Mouse (Mus musculus) mouse trophoblast stem cell (cell line): ENCODE results near the gene Mdh1.

Experiments
- in situ Hi-C, 2 experiments: fragments of 300-500 bp; cut with MseI, MboI; formaldehyde crosslinking; loops; 2 replicates in 1 of 2; 3 replicates in 1 of 2; pipeline ENCODE4 v1.15.1; 2025

Mdh1 gene

DNA sequence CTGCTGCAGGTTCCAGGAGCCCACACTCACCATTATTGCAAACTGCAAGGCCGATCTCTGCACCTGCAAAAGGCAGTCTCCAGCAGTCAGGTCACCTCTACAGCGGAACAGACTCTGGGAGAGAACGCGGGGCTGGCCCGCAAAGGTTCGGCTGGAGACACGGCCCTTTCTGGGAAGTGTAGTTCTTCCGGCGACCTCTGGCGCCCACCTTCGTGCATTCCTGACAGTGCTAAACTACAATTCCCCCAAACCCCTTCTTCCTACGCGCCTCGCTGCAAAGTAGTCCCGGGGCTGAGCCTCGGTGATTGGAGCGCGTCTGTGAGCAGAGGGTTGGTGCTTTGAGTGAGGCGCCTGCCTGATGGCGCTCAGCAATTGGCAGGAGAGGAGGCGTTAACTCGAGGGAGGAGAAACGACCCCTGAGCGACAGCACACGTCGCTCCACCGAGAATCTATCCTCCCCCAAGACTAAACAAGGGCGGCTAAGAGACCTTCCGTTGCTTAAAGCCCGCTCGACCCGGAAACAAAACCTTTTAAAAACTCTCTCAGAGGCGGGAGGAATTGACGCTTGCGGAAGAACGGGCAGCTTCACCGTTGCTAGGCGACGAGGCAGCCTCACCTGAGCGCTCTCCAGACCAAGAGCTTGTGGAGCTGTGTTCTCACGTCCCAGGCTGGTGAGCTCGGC, at the start of gene Mdh1, which contains the start of gene Wdpcp:
Gene Mdh1, minus strand, starts transcription at position 668 of the 682 bp plus-strand sequence.
Gene Wdpcp, plus strand, starts transcription at position 536 of the 682 bp plus-strand sequence.
- in situ Hi-C loops = no loop called here

DNA sequence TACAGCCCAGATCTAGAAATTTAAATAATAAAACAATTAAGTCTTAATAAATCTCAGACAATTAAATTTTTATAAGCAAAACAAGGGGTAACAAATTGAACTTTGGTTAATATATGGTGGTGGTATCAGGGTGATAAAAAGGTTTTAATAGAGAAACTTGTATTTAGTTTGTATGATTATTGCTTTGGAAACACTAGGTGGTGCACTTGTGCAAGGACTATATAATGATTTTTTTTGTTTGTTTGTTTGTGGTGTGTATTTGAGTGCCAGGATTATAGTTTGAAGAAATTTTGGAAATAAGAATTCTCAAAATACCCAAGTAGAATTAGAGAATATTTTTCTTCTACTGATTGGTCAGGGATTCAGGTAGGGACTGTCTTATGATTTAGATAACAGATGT, 43.7 kb upstream of the Mdh1 start:
- in situ Hi-C loops = no loop called here

DNA sequence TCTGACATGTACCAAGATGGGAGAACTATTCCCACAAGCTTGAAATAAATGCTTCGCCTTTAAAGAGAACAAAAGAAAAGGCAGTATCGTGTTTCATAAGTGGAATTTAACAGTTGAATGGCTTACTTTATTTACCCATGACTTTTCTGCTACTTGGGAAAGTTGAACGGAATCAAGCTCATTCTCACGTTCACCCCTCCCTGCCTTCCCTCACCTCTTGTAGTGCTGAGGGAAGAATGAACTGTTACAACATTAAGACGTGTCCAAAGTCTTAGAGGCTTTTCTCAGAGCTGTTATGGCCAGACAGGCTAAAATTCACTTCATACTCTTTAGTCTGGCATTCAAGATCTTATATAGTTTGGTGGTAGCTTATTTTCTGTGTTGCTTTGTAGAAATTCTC, 30.3 kb upstream of the Mdh1 start:
- in situ Hi-C loops = no loop called here

DNA sequence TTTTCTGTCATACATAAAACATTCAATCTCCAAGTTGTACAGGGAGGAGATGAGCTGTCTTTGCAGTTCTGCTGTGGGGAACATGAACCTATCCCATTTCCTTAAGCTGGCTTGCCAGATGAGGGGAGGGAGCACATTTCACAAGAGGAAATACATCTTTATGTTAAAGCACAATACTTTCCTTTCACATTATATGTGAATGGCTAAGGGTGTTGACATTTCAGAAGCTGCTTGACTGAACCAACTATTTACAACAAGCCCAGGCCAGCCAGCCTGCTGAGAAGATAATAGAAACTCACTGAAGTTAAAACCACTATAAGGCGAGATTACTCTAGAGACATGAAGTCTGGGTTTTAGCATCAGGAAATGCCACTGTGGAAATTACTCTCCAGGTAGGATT, 11.1 kb upstream of the Mdh1 start:
- in situ Hi-C loops = no loop called here

DNA sequence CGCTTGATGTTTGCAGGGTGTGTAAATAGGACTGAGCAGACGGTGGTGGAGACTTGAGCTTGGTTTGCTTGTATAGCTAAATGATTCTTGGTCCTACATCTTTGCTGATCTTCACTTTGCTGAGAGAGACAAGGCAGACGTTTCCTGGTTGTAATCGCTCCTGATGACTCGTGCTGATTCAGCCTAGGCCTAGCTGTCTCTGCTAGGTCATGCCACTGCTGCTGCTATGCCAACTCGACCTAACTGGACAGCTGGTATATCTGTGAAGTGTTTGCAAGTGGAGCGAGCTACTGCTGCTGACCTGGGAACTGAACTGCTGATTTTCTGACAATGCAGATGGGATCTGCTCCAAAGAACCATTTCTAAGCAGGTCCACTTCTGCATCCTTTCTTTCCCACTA, 9.3 kb upstream of the Mdh1 start:
- in situ Hi-C loops = no loop called here

DNA sequence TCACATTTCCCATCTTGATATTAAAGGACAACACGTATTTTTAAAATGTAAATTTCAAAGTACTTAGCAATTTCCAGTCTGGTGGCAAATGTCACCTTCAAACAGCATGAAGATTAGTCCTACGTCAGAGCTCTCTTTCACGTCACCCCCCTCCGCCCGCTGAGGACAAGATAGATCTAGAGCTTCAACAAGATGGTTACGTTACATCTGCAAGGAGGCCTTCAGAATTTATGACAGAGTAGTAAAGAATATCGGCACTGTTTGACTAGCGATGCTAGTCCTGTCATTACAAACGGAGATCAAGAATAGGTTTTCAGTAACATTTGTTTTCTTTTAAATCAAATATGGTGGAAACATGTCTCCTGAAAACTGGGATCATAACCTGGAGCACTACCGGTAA, 1.2 kb downstream of the Mdh1 start:
- in situ Hi-C loops = no loop called here

DNA sequence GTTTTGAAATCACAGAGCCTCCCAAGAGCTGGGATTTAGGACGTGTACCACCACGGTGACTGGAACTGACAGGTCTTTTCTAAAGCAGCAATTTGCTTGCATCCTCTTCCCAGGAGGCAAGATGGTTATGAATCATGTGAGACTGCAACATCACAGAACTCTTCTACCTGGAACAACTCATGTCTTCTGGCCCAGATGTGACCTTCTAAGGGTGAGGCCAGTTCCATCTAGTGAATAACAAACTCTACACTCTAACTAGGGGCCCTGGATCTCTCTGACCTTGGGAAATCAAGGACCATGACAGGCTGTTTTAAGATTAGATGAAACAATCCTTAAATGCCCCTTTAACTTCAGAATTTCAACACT, 2.1 kb downstream of the Mdh1 start:
- in situ Hi-C loops = no loop called here

DNA sequence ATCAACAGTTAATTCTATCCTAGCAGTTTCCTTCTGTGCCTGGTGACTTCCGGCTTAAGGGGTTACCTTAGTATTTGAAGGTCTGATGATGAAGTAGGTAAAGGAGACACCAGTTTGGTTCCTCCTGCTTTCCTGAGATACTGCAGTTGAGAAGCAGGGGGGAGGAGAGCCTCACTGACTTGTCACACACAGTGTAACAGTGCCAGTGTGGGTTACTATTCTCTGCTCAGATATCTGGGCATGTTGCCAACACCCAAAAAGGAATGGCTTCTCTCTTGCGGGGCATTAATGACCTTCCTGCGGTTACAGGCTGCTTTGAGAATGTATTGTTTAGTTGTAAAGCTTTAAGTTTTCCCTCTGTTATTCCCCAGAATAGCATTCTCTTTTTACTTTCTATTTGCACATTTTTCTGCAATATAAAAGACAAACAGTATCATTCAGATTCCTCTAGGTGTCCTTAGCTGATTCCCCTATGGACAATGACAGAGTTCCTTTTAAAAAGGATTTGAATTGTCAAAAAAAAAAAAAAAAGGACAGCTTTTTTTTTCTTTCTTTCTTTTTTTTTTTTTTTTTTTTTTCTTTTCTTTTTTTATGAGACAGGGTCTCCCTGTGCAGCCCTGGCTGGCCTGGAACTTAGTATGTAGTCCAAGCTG, 2.6 kb downstream of the Mdh1 start:
- in situ Hi-C loops = no loop called here

DNA sequence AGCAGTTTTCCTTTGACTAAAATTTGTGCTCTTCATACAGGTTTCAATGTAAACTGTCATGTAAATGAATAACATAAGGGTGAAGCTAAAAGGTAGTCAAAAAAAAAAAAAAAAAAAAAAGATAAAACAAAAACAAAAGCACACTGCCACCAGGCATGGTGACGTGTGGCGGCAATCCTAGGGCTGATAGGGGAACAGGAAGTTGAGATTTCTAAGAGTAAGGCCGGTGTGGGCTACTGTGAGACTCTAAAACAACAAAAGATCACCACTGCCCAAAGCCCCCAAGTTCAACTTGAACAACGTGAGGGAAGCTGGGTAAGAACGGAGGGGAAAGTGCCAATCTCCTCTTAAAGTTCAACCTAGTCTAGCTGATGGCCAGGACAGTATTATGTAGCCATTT, 3.2 kb downstream of the Mdh1 start:
- in situ Hi-C loops = no loop called here

DNA sequence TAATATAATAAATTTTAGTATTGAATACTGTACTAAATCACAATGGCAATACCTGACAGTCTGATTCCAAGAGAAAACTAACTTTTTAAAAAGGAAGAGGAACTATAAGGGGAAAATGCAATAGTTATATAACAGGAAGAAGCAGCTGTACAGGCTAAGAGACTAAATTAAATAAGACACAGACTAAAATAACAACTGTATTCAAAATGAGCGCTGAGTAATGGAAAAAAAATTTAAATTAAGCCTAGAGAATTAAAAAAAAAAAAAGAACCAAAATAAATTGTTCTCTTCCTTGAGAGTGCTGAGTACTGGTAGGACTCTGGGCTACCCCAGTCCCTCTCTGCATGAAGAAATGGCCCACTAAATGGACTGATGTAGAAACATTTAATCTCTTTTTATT, 4.4 kb downstream of the Mdh1 start:
- in situ Hi-C loops = no loop called here

DNA sequence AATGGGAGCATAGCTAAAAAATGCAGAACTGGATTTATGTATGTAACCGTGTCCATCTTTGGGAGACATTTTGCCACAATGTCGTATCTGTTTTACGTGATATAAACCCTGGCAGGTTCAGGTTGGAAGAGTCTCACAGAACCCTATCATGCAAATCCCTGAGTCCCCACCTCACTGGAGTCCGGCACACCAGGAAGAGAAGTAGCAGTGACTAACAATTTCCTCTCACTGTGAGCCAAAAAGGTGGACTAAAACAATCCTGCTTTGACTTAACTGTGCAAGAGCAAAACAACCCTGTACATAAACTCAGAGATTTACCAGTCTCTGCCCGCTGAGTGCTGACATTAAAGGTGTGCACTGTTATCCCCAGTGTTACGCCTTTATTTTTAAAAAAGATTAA, 5.2 kb downstream of the Mdh1 start:
- in situ Hi-C loops = no loop called here

DNA sequence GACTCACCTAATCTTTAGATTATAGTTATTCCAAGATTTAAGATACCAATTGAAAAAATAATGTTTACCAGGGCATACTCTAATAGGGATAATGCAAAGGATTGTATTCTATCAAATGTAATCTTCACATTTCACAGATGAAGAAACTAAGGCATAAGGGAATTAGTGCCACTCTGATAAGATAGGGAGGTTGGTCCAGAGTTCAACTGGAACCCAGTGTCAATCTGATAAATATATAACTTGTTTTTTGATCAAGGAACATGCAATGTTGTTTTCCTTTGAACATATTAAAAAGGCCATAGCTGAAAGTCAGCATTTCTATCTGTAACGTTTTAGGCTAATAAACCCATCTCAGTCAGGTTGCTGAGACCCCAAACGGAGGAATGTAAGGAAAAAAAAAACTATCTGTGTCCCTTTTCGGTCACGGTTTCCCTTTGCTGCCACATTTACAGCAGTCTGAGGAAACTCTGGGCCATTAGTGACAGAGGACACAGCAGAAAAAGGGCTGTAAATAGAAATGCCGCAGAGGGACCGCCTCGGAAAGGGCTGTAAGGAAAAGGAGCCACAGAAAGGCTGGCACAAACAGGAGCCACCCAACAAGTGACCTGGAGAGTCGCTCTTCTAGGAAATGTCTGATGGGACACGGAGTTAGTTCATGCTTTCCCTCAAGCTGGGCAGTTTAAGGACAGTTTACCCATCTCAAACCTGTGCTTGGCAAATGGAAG, 7.3 kb downstream of the Mdh1 start:
- in situ Hi-C loops = no loop called here

DNA sequence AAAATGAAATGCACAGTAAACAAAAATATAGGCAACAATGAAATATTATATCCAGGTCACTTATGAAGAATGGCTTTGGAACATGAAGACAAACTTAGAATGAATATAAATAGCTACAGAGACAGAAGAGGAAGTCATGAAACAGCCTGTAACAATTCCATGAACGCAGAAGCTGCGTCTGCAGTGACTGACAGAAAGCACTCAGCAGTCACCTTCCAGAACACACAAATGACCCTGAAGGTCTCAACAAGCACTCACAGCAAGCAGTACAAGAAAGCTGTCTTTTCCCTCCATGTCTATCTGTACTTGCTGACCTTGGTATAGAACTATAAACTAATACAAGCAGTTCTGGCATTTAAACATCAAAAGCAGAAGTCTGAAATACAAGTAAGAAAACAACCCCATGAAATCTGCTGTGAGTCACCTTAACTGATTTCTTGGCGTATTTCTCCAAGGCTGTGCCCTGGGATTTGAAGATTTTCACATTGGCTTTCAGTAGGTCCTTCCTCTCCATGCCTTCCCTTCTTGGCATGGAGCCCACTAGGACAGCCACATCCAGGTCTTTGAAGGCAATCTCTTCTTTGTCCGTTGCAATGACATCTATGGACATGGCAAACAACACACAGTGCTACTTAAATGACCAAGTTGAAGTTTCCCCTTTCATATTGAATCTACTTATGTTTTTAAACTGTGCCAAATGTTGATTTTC, 8.4 kb downstream of the Mdh1 start:
- in situ Hi-C loops = no loop called here

DNA sequence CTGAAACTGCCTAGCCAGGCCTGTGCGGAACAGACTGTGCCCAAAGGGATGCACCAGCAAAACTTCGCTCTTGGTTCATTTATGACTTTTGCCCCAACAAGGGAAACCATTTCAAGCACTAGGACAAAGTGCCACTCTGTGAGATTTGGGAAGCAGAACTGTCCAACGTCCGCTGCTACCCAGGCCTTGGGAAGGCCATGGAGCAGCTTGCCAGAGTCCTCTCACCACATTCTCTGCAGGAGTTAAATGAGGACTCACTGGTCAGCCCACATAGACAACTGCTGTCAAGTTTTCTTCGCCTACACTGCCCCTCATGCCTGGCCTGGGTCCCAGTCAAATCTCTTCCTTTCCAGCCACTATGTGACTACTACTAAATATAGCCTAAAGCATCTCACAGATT, 10.8 kb downstream of the Mdh1 start:
- in situ Hi-C loops = no loop called here

DNA sequence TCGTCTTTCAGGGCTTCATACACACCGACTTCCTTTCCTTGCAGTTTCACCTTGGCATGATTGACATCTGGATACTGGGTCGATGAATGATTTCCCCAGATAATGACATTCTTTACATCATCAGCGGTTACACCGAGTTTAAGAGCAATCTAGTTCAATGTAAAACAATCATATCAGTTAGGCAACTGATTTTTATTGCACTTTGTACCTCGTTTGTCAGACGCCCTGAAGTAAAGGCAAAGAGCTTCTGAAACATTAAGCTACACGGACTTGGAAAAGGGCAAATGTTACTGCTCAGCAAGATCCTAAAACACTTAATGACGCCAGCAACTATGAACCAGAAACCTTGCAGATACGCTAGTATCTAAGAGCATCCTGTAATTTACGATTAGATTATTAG, 12.4 kb downstream of the Mdh1 start:
- in situ Hi-C loops = no loop called here

DNA sequence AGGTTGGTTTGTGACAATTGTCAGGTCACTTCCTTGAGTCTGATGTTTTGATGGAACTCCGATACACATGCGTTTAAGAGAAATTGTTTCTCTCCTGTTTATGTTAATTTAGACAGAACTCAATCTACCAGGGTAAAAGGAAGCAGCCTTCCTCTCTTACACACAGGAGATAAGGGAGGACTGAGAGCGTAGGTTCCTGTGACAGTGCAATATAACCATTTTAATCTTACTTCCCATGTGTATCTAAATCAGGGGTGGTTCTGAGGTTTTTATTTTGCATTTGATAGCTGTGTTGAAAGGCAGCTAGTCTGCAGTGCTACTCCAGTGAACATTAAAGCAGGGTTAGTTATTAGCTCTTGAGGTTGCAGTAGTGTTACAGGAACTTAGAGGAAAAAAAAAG, 20.1 kb downstream of the Mdh1 start:
- in situ Hi-C loops = no loop called here

DNA sequence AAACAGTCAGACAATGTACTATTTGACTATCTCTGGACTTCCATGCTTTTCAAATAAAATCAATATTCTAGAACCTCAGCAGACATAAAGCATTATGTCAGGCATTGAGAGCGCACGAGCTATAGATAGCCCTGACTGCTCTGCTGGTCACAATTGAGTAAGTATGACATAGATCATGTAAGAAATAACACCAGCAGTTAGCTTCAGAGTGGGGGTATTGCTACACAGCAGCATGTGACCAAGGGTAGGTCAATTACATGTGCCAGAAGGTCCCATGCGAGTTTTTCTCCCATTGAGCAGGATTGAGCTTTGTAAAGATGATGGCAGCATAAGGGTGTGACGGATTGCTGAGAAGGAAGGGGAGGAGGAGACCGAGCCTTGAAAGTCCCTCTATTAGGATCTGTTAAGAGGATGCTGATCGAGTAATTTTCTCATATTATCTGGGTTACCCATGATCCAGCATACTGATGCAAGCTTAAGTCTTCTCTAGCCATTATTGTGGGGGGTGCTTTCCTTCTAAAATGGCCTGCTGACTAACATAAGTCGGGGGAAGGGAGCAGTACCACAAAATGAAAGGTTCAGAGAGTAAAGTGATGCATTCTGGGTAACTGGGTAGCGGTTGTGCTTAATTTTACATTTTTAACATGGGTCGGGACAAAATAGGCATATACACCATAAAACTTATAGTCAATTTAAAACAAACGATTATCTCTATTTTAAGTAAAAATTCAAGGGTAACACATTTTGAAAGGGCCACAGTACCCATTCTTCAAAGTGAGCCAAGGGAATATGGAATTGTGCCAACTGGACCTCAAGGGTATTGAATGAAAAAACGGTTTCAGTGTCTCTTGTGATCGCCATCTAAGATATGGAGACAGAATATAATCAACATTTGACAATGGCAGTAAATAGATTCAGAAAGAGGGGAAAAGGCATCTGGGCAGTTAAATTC, 21.7 kb downstream of the Mdh1 start:
- in situ Hi-C loops = no loop called here

DNA sequence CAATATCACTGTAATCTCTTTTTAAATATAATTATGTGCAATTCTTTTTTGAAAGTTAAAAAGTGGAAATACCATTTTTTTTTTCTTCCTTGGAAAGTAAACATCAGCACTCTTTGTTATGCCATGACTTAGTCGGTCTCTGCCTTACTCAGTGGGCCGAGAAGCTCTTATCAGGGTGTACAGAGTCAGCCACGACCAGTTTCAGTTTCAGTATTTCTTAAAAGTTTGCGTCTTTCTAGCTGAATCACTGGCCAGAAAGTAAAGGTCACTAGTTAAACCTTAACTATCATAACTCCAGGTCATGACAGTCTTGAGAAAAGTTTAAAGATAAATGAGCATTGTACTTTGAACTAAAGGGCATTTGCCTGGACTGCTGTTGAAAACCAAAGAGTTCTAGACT, 22.4 kb downstream of the Mdh1 start:
- in situ Hi-C loops = no loop called here

DNA sequence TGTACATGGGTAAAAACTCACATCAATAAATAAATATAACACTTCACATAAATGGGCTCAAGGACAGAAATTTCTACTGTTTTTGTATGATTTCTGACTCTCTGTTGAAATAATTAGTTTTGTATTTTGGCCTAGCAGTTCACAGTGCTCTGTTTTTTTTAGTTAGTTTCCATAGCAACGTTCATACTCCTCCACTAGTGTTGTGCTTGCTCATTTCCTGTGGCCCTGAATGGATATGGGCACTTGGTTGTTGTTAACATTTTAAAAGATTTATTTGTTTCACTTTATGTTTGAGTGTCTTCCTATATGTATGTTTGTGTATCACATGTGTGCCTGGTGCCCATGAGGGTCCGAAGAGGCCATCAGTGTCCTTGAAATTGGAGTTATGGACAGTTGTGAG, 23.1 kb downstream of the Mdh1 start:
- in situ Hi-C loops = no loop called here

DNA sequence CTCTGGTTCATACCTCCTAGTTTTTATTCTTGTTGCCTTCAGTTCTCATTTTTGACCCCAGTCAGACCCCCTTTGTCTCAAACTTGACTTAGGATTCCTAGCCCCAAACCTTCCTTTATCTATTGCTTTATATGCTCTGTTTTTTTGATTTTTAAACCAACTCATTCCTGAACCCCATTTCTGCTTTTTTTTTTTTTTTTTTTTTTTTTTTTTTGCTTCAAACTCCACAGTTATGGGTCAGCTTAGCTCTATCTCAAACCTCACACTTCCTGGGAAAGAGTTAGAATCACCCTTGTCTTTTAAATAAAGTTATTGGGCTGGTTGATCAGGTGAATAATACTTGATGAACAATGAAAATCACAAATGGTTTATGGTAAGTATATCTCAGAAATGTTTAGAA, 24.6 kb downstream of the Mdh1 start:
- in situ Hi-C loops = no loop called here

DNA sequence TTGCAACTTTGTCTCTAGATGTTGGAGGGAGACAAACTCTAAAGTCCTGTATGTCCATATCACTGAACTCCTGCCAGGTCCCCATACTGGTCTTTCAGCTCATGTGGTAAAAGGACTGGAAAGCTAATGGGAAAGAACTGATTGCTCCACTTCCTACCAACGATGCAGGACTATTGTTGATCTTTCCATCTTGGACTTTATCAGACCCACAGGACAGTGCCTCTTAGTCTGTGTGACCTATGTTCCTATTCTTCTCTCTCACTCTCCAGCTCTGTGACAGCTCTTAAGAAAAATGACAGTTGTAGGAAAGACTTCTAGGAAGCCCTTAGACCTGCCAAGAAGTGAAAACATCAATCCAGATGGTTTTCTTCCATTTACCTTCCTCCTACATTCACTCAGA, 25.5 kb downstream of the Mdh1 start:
- in situ Hi-C loops = no loop called here
